Mouse (Mus musculus) granulocyte monocyte progenitor cell, adult 5-6 weeks (primary cell): ENCODE measurements around the gene Neu3. TPM values are rescaled to one million over a fixed set of nuclear protein-coding genes. Genes with fewer than 3 reads are reported as not detected.

ENCODE experiments used
- ATAC-seq: replicated peaks from 2 replicates; pipeline ENCODE4 v1.8.0; 2016; ENCODE audit warnings: mild to moderate bottlenecking, moderate TSS enrichment, inconsistent platforms; ENCODE audit not compliant: poor library complexity, severe bottlenecking
- total RNA-seq, 2 experiments: library from RNA; stranded (forward) in 1 of 2; stranded (reverse) in 1 of 2; fragments of 200-712, 200-1000 nt in 1 of 2; fragments of >200 nt in 1 of 2; fragmentation: Nextera tagmentation in 1 of 2; gene quantifications; 2 replicates each; pipeline ENCODE4 v1.2.3; 2014 to 2017

Gene Neu3
- total RNA-seq (2014; fragmentation: Nextera tagmentation) (1.7 and 4.6 TPM in 2 replicates), total RNA-seq (2017) (0.82 and 1.3 TPM in 2 replicates)

DNA sequence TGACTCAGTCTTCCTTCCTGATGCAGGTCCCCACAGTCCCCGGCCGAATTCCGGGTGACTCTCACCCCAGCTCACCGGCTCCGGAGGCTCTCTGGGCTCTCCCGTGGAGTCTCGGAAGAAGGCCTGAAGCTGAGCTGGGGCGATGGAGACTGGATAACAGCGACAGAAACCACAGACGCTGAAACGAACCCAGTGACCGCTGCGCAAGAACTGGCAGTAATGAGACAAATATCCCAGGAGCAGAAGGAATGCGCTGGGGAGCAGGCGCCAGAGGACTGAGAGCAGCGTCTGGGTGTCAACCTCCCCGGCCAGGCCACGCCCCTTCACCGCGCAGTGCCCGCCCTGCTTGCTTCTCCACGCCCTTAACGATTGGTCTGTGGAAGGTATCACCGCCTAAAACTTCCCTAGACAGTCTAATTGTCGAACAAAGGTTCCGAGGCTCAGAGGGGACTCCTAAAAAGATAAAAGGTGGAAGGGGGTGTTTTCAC lies at the start of gene Neu3:
Gene Neu3, minus strand, starts transcription at position 335 of the 488 bp plus-strand sequence.
- ATAC-seq: peak; percentile 100

DNA sequence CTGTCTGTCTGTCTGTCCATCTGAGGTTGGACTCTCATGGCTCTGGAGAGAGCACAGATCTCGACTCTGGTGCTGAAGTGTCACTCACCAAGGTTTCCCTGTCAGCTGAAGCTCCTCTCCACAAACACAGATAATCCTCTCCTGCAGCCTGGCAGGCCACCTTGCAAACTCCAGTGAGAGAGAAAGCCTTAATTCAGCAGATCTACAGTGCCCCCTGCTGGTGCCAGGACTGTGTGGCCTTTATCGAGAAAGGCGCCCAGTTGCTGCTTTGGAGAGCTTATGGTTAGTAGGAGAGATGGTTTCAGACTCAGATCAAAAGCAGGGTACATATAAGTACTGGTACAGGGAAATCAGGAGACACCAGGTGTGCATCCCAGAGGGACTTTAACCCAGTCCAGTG lies 48.1 kb upstream of the Neu3 start:
- ATAC-seq: peak; percentile 82

GRCm38 (mm10) chr7:99875891-99876290 lies 47.7 kb upstream of the Neu3 start:
- no peak for ATAC-seq

GRCm38 (mm10) chr7:99873965-99874364 lies 45.7 kb upstream of the Neu3 start:
- ATAC-seq: no peak

GRCm38 (mm10) chr7:99869296-99869695 lies 41.1 kb upstream of the Neu3 start:
- 0 out of 2 replicates have a peak, but pooled peaks have one; percentile 22 for ATAC-seq

- ATAC-seq: peak; percentile 72
These were observed 37.0 kb upstream of the Neu3 start for GRCm38 (mm10) chr7:99865219-99865618.

DNA sequence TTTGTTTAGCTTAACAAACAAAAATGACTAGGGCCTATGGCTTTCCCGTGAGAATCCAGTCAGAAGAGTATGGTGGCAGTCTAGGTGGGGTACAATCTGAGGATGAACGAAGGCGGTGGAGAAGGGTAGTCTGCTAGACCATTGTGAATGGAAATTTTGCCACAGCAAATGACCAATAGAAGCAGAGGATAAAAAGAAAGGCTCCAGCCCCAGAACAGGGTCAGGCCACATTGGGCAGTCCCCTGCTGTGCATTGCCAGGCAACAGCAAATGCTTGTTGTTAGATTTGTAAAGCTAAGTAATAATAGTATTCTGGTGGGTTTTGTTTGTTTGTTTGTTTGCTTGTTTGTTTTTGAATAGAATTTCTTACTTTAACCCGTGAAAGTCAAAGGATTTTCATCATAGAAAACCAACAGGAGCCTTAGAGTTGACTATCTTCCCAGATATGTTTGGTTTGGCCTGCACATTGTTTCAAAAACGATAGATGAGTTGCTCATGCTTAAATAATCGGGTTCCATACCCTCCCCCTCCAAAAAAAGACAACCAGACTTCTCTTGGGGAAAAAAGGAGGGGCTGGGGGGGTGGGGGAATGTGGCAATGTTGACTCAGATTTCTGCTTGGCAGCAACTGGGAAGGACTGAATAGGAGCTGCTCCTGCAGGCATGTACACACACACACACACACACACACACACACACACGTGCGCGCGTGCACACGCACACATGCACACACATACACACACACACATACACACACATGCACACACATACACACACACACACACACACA lies 36.2 kb upstream of the Neu3 start:
- ATAC-seq: no peak

DNA sequence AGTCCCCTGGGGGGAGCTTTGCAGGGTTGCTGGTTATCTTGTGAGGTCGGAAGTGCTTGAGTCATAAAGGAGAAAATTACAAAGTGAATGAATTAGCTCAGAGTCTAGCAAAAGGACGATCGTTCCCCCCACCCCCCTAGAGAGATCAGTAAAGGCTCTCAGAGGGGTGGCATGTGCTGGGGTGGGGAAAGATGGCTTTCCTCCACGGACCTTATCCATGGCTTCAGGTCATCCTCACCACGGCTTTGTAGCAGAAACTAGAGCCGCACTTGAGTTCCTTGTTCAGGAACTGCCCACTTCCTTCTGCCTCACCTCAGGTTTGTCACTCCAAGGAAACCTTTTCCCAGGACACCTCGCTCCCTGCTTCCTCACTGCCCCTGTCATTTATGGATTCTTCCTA lies 35.1 kb upstream of the Neu3 start, which contains the start of gene Spcs2:
Gene Spcs2, minus strand, starts transcription at position 101 of the 400 bp plus-strand sequence.
- ATAC-seq: no peak

DNA sequence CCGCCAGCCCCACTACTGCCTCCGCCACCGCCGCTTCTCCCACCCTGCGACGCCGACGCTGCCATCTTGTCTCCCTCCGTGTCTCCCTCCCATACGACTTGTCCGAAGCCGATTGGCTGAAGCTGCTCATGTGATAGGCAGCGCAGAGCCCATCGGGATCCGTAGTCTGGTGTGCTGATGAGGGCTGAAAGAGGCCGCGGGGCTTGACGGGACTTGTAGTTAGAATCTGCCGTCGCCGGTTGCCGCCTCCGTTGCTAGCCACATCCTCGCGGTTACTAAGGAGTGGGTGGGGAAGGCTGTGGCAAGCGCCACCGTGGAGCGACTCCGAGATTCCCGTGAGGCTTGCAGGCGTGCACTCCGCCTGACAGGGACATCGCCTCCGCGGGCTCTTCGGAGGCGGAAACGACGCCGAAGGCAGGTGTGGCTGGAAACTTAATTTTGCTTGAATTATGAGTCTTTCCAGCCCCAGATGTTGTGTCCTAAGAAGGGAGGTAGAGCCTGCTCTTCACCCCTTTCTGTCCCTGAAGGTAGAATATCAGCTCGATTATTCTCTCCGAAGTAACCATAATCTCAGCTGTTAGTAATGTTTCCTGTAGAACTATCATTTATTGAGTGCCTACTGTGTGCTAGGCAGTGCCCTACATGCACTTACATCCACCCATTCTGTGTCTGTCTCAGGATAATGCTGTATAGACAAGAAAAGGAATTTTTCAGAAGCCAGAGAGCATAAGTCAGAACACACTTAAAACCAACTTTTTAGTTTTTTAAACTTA lies 30.8 kb upstream of the Neu3 start, which contains the start of gene Xrra1:
Gene Xrra1, plus strand, starts transcription at position 304 of the 773 bp plus-strand sequence.
- peak; percentile 93 for ATAC-seq

DNA sequence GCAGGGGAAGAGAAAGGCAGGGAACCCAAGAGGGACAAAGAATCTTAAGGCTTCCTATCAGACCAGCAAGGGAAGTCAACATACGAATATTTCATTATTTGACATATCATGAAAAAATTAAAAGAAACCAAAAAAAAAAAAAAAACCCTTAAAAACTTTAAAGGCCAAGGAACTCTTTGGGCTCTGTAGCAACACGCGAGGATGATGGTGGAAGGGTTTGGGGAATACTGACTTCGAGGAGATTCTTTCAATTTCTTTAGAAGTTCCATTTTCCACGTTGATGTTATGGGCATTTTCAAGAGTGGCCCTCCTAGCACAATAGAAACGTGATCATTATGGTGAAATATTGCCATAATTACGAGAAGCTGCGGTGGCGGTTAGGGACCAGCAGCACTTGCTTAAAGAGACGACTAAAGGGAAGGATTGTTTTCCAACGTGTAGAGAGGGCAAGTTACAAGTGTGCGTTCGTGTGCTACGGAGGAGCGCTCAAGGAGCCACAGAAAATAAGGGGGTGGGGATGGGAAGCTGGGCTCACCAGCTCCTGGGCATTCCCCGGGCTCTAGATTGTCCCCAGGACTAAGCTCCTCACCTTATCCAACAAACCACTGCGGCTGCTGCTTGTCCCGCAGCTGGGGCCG lies 30.1 kb upstream of the Neu3 start:
- peak; percentile 17 for ATAC-seq

- no peak for ATAC-seq
These were observed 28.1 kb upstream of the Neu3 start for GRCm38 (mm10) chr7:99856266-99856861.

- no peak for ATAC-seq
These were observed 26.1 kb upstream of the Neu3 start for GRCm38 (mm10) chr7:99854311-99854710.

DNA sequence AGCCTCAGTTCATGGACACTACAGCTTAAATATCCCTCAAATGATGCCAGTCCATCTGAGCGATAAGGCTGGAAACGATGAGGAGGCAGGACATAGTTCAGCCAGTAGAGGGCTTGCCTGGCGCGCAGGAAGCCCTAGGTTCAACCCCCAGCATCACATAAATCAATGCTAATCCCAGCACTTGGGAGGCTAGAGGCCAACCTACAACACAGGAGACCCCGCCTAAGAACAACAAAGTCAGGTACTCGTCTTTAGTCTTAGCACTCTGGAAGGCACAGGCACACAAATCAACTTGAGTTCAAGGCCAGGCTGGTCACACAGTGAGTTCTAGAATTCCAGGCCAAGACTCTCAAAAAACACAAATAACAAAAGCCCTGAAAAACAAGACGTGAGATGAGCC lies 25.1 kb upstream of the Neu3 start:
- ATAC-seq: no peak

DNA sequence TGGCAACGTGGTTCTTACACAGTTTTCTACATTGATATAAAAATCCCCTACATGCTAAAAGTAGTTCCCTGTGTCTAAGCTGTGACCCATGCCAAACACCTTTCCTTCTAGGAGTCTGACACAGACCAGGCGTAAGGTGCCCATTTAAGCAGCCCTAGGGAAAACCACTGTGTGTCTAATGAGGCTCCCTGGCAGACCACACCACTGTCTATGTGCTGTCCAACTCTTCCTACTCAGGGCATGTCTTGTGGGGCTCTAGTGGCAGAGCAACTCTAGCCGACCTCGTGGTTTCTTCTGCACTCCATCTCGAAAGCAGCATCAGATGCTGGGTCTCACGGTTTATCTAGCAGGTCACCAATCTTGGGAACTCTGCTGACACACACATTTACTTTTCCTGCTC lies 23.4 kb upstream of the Neu3 start:
- ATAC-seq: no peak

- ATAC-seq: no peak
These were observed 22.9 kb upstream of the Neu3 start for GRCm38 (mm10) chr7:99851121-99851520.

GRCm38 (mm10) chr7:99850534-99850933 lies 22.3 kb upstream of the Neu3 start:
- no peak for ATAC-seq

DNA sequence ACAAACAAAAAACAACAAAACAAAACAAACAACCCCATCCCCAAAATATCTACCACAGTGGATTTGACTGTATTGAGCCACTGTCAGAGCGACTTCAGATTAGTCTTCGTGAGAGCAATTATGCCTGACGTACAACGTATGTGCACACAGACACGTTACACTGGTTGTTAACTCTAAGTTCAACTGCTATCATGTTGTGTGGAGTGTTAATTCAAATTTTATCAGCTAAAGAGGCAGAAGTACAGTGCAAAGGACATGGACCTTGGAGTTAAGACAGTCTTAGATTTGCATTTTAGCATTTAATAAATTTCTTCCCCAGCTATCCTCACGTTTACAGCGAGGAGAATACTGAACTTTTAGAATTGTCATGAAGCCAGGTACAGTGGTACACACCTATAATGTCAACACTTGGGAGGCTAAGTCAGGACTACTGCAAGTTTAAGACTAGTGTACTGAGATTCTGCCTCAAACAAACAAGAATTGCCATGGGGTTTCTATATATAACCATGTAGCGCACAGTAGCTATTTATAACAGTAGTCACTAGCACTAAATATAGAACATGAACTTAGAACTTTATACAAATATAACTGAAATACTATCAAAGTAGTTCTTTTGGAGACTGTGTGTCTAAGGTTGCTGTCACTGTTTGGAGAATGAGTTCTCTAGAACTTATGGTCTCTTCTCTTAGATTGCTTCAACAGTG lies 17.5 kb upstream of the Neu3 start:
- no peak for ATAC-seq

GRCm38 (mm10) chr7:99838241-99838640 lies 10.0 kb upstream of the Neu3 start:
- no peak for ATAC-seq

GRCm38 (mm10) chr7:99837358-99838071 lies 9.3 kb upstream of the Neu3 start:
- no peak for ATAC-seq
